Mouse (Mus musculus): ENCODE data around the gene Trim39.
"Not testable (repeated sequence)": the region's sequence is repeated elsewhere in the genome, so short reads cannot be mapped to it uniquely, and the experiment has no call there.

Gene Trim39

GRCm38 (mm10) chr17:36248886-36249285, 23.2 kb downstream of the Trim39 start:
- DNase-seq (ENCODE audit: low read depth, low spot score), result no peak

GRCm38 (mm10) chr17:36245741-36246140, 26.3 kb downstream of the Trim39 start:
- DNase-seq (ENCODE audit: low read depth, low spot score), result no peak

- DNase-seq (ENCODE audit: low read depth, low spot score), result peak; percentile 41
Observed at GRCm38 (mm10) chr17:36244031-36244430, 28.0 kb downstream of the Trim39 start.

GRCm38 (mm10) chr17:36240637-36241213, 31.3 kb downstream of the Trim39 start:
- no peak for DNase-seq (ENCODE audit: low read depth, low spot score)

- DNase-seq (ENCODE audit: low read depth, low spot score), result peak; percentile 47
Observed at GRCm38 (mm10) chr17:36237321-36237921, 34.6 kb downstream of the Trim39 start.

GRCm38 (mm10) chr17:36235300-36235699, 36.7 kb downstream of the Trim39 start:
- not testable (repeated sequence) for DNase-seq (ENCODE audit: low read depth, low spot score)

- DNase-seq (ENCODE audit: low read depth, low spot score), result no peak
Observed at GRCm38 (mm10) chr17:36233572-36233971, 38.5 kb downstream of the Trim39 start.

GRCm38 (mm10) chr17:36231318-36231717, 40.7 kb downstream of the Trim39 start:
- DNase-seq (ENCODE audit: low read depth, low spot score), result peak; percentile 84

GRCm38 (mm10) chr17:36229046-36229445, 43.0 kb downstream of the Trim39 start:
- DNase-seq (ENCODE audit: low read depth, low spot score), result no peak

- DNase-seq (ENCODE audit: low read depth, low spot score), result peak; percentile 55
Observed at GRCm38 (mm10) chr17:36226921-36227320, 45.1 kb downstream of the Trim39 start.

GRCm38 (mm10) chr17:36225231-36225824, 46.7 kb downstream of the Trim39 start:
- DNase-seq (ENCODE audit: low read depth, low spot score), result no peak

- no peak for DNase-seq (ENCODE audit: low read depth, low spot score)
Observed at GRCm38 (mm10) chr17:36224451-36224850, 47.6 kb downstream of the Trim39 start.

- no peak for DNase-seq (ENCODE audit: low read depth, low spot score)
Observed at GRCm38 (mm10) chr17:36218594-36219155, 53.4 kb downstream of the Trim39 start.

- no peak for DNase-seq (ENCODE audit: low read depth, low spot score)
Observed at GRCm38 (mm10) chr17:36215586-36215985, 56.5 kb downstream of the Trim39 start.

Data from ES-CJ7 (cell line).